Mouse (Mus musculus): ENCODE data around the gene Atg4a-ps. TPM values are rescaled to one million over a fixed set of nuclear protein-coding genes. Genes with fewer than 3 reads are reported as not detected.
"Not testable (repeated sequence)": the region's sequence is repeated elsewhere in the genome, so short reads cannot be mapped to it uniquely, and the experiment has no call there.

Gene Atg4a-ps
- 1 to 10 TPM in 1 of 2 experiments, under 1 TPM in 1; 0.17 to 2.9 TPM for total RNA-seq (2021)
- long read RNA-seq, experiment 1, result 0 reads
- long read RNA-seq, experiment 2, result 0 reads

DNA sequence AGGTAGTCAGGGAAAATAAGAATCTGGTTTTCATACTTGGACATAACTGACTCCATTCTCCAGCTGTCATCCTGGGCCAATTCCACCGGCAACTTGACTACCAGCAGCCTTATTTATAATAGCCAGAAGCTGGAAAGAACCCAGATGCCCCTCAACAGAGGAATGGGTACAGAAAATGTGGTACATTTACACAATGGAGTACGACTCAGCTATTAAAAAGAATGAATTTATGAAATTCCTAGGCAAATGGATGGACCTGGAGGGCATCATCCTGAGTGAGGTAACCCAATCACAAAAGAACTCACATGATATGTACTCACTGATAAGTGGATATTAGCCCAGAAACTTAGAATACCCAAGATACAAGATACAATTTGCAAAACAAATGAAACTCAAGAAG lies at the start of gene Atg4a-ps:
Atg4a-ps (minus strand) TSS at position 101 of the 400 bp plus-strand sequence.
- DNase-seq (ENCODE audit: low spot score in 2 of 2), result not testable (repeated sequence)

DNA sequence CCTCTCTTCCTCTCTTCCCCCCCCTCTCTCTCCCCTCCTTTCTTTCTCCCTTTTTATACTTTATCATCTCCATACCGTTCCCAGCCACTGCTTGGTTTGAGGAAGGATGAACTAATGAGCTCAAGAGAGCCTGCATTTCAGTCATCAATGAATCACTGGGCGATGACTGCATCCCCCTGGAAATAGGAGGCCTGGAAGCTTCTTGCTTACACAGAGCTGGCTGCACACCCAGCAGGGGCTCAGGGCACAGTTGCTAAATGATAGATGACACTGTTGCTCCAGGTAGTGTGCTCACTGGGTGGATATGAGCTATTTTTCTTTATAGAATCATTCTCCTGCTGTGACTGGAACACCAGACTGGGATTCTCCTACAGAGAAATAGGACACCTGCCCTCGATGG lies 49.7 kb upstream of the Atg4a-ps start:
- DNase-seq (ENCODE audit: low spot score in 2 of 2), result no peak

DNA sequence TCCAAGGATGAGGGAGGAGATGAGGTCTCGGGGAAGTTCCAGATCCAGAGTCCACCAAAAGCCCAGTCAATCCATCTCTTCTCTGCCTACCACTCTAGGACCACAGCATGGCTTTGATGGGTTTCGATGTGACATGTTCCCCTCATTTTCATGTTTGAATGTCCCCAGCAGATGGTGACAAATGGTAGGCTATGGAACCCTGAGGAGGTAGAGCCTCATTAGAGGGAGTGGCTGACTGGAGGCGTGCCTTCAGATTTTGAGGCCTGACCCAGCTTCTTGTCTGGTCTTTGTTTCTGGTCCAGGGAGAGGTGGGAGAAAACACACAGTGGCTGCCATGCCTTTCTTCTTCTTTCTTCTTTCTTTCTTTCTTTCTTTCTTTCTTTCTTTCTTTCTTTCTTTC lies 44.6 kb upstream of the Atg4a-ps start:
- DNase-seq (ENCODE audit: low spot score in 2 of 2), result no peak

DNA sequence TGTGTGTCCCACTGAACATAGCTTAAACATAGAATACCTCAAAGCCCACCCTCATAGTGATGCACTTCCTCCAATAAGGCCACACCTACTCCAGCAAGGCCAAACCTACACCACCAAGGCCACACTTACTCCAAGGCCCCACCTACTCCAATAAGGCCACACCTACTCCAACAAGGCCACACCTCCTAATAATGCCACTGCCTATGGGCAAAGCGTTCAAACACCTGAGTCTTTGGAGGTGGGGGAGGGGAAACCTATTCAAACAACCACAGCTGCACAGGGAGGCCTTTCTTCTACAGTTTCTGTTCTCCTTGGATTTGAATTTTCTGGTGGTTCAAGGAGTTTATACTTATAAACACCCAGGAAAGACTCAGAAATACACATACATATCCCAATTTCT lies 43.2 kb upstream of the Atg4a-ps start:
- no peak for DNase-seq (ENCODE audit: low spot score in 2 of 2)

DNA sequence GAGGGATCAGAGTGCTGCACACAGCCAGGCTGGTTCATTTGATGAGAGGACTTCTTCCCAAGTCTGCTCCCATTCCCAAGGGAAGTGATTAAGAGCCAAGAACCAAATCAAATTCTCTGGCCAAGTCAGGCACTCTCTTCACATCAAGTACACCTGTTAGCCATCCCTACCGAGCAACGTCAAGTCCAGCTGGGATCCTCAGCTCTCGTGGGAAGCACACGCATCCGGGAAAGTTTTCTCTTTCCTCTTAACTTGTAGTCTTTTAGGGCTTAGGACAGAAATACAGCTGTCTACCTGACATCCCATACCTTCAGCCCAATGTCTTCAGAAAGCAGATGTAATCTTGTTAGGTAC lies 38.1 kb upstream of the Atg4a-ps start:
- no peak for DNase-seq (ENCODE audit: low spot score in 2 of 2)

DNA sequence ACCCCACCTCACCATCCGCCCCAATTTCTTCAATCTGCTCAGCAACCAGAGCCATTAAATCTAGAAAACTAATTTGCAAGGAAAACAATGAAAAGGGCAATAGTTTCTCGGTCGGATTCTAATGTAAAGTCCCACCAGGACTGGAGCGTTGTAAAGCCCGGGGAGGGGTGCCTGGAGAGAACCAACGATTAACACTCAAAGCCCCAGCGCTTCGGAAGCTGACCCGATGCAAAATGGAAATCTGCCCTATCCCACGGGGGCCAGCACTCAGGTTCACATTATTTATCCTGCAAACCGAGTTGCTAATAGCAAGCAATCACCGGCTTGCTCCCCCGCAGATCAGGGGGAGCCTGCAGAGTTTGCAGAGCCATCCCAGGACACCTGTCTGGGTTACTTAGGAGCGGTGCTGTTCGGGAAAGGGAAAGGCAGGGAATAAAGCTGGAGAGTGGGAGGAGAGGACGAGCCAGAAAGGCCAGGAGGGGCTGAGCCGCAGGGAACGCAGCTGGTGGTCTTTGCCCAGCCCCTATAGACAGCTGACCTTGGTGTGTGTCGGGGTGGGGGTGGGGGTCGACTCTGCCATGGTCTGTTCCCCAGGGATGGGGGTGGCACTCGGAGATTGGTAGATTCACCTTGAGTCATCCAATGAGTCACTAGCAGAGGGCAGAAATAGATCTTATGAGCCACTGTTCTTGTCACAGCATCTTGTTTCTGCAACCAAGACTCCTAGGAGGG lies 37.5 kb upstream of the Atg4a-ps start:
- DNase-seq (ENCODE audit: low spot score in 2 of 2), result no peak

DNA sequence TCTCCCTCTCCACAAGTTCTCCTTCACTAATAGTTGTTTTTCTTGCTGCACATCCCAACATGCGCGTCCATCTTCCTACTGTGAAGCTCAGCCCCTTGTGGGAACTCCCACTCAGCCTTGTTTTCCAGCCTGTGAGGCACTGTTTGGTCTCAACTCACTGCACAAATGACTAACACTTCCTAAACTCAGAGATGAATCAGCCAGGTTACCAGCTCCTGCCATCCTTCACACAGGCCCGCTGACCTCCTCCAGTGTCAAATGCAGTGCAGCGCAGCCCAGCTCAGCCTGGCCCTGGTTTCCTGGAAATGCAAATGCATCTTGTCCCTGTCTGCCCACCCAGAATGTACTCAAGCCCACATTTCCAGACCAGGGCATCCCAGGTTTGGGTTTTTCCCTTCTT lies 36.6 kb upstream of the Atg4a-ps start:
- DNase-seq (ENCODE audit: low spot score in 2 of 2), result no peak

DNA sequence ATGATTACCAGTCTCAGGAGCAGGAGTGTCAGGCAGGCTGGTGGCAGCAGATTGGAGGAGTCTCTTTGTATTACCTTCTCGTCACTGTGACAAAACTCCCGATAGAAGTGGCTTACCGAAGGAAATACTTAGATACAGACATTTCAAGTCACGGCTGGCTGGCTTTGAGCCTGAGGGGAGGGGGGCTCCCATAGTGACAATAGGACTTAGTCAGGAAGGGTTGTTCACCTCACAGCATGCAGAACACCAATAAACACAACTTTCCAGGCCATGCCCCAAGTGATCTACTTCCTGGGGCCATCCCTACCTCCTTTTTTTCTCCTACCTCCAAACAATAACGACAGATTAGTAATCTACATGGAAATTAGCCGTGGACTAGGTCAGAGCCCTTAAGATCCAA lies 32.9 kb upstream of the Atg4a-ps start:
- no peak for DNase-seq (ENCODE audit: low spot score in 2 of 2)

DNA sequence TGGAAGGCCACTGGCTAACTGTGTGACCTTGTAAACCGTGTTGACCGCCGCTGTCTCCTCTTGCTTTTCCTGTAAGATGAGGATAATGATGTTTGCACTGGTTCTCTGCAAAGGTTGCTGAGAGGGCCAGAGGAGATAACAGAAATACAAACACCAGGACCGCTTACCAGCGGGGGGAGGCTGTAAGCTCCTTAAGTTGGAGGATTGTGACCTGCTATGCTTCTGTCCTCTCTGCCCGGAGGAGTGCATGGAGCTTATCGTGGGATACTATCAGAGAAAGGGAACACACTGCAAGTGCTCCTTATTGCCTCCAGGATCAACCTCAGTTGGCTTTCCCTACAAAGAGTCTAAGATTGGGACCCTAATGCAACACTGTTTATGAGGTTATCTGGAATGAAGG lies 26.8 kb upstream of the Atg4a-ps start:
- DNase-seq (ENCODE audit: low spot score in 2 of 2), result no peak

DNA sequence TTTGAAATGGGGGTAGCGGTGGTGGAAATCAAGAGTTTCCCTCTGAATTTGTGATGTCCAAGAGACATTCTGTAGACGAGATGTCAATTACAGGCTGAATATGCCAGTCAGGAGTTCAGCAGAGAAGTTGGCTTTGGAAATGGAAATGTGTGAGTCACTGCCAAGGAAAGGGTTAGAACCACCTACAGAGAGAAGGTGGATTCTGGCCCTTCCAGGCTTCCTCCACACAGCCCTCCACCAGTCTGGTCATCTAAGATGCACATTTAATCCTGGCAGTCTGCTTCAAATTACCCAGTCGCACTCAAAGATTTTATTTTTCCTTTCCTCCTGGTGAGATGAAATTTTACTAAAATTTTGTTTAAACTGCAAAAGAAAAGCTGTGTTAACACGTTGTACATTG lies 26.2 kb upstream of the Atg4a-ps start:
- no peak for DNase-seq (ENCODE audit: low spot score in 2 of 2)

DNA sequence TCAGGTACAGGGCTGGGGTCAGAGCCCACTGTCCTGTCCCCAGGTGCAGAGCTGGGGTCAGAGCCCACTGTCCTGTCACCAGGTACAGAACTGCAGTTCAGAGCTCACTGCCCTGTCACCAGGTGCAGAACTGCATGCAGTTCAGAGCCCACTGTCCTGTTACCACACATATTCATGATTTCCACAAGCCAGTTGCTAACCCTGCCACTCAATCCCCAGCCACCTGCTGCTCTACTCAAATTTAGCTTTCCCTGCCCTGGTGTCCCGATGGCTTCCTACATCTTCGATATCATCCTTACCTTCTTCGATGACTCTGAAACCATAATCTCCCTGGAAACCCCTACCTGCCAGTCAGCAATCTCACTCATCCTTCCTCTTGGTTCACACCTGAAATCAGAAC lies 17.5 kb upstream of the Atg4a-ps start:
- no peak for DNase-seq (ENCODE audit: low spot score in 2 of 2)

DNA sequence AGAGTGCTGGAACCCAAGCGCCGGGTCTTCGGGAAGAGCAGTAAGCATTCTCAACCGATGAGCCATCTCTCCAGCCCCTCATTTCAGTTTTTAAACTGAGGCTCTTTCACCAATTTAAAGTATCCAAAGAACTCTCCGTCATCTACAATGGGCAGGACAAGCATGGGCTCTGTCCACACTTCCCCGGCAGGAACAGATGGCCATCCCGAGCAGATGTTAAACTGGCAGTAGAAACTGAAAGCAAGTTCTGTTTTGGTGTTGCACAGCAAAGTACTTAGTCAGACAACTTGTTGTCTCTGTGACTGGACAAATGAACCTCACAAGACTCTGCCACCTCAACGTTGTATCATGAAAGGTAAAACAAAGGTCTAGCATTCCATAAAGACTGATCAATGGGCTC lies 15.8 kb upstream of the Atg4a-ps start:
- DNase-seq (ENCODE audit: low spot score in 2 of 2), result no peak

DNA sequence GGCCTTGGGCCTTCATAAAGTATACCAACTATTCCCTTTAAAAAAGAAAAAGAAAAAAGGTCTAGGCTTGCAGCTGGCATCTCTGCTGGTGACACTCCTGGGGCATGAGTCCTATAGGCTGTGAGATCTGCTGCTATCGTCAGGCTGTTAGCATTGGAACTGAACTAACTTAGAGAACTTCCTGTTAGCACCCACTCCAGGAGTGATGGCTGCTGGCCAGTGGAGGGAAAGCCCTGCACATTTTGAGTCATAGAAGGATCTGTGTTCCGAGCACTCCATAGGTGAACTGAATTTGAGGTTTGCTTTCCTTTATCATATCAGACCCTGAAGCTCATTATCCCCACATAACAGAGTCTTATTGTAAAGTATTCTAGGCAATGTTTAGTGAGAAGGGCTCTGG lies 14.1 kb upstream of the Atg4a-ps start:
- DNase-seq (ENCODE audit: low spot score in 2 of 2), result no peak

DNA sequence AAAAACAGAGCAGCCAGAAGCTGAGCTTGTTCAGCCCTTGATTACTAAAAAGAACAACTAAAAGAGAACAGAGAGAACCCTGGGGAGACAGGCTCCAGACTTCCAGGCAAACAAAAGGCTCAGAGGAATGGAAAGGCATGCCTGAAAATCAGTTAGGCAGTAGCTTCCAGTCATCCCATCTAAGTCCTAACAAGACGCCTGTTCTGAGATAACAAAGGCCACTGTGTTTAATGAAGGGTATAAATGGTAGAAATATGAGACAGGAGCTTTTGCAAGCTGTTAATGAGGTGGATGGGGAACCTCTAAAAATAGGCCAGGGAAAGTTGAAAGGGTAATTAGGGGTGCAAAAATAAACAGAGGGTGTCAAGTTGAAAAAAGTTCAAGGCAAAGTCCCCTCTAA lies 4.5 kb upstream of the Atg4a-ps start:
- no peak for DNase-seq (ENCODE audit: low spot score in 2 of 2)

DNA sequence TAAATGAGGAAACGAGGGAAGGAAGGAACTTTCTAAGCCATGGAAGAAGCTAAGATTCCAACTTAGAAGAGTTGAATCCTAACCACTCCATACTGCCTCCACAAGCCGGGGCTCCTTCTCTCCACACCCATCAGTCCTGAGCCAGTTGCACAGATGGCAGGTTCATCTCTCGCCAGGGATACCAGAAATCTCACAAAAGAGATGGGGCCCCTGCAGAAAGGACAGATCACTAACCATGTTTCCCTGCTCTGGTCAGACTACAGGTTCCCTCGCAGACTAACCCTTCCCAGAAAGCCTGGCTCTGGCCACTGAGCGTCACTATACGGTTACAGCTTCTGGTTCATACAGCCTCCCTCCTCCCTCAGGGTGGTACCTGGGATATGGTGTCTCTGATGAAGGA lies 3.8 kb upstream of the Atg4a-ps start:
- DNase-seq (ENCODE audit: low spot score in 2 of 2), result no peak

DNA sequence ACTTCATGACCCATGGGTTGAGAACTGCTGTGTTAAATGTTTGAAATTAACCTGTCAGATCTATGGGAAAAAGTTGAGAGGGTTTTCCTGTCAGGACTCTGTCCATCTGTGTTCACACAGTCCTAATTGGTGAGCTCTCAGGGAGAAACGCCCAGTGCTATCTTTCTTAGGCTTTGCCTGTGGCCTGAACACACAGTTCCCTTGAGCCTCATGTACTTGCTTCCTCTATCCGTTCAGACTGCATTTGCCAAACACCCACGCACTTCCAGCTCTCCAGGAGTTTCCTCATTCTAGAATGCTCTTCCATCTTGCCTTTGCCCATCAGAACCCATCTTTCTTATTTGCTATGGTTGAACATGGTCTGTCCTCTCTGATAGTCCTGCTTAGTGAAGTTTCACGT lies 2.6 kb upstream of the Atg4a-ps start:
- DNase-seq (ENCODE audit: low spot score in 2 of 2), result no peak

DNA sequence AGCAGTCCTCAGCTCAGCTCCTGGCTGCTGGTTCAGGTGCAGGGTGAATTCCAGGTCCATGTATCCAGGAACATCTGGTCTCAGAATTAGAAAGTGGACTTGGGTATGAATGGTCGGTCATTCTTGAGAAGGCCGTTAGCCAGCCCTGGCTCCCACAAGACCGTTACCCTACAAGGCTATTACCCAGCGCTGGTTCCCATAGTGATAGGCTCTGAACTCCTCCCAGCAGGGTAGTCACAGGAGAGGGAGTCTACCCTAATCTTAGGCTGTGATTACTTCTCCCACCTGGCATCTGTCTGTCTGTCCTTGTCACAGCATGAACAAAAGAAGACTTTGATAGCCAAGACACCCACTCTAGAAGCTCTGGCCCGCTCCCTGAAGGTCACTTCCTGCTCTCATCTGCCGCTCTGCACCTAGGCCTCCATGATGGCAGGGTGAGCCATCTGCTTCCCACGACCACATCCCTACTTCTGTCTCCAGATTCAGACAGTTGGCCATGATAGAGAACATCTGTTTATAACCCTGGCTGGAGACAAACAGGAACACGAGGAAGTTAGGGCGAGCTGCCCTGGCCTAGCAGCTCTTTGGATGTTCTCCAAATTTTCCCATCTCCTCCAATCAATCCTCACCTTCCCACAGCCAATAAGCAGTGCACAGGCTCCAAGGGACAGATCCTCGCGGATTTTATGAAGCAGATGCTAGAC lies 1.4 kb upstream of the Atg4a-ps start:
- DNase-seq (ENCODE audit: low spot score in 2 of 2), result no peak

DNA sequence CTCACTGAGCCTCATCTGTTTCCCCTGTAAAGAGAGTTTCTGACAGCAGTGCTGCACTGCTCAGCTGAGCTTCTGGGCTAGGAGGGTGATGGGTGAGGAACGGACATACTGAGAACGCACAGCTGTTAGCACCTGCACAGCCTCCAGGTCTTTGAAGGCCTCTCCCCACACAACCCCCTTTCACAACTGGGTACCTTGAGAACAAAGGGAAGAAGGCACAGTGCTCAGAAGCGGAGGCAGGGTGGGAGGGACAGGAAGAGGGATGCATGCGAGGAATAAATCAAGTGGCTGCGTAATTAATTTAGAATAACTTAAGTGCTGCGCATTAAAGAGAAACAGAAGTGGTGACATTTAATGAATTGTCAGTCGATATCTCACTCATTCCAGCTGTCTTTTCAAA lies 4.6 kb downstream of the Atg4a-ps start:
- DNase-seq (ENCODE audit: low spot score in 2 of 2), result no peak

DNA sequence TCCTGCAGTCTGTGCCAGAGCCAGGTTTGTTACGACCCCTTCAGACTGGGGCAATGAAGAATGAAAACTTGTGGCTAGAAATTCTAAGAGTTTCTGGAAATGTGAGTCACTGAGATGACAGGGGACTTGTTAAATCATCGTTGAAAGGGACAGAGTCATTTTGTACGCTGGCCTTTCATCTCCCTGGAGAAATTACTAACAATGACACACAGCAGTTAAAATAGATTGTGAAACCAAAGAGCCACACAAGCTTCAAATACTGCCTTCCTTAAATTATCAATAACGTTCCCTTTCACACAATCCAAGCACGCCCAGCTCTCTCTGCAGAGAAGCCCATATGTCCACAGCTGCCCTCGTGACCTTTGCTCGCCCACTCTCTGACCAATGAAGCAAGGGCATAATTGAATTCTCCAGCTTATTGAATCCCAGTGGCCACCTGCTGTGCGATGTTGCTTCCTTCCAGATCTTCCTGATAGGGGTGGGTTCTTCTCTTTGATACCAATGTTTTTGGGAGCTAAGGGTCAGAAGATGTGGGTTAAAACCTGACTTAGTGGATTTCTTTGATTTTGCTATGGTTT lies 5.6 kb downstream of the Atg4a-ps start:
- DNase-seq (ENCODE audit: low spot score in 2 of 2), result no peak

DNA sequence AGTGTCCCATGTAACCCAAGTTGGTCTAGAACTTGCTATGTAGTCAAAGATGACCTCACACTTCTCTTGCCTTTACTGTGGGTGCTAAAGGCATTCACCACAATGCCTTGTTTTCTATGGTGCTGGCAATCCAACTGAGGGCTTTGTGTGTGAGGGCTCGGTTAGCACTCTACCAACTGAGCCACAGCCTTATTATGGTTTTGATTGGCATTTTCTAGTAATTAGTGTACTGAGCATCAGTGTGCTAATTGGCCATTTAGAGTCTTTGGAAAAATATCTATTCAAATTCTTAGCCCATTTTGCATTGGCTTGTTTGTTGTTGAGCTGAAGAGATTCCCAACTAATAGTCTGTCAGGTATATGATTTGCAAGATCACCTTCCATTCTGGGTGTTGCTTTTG lies 8.2 kb downstream of the Atg4a-ps start:
- DNase-seq (ENCODE audit: low spot score in 2 of 2), result no peak

DNA sequence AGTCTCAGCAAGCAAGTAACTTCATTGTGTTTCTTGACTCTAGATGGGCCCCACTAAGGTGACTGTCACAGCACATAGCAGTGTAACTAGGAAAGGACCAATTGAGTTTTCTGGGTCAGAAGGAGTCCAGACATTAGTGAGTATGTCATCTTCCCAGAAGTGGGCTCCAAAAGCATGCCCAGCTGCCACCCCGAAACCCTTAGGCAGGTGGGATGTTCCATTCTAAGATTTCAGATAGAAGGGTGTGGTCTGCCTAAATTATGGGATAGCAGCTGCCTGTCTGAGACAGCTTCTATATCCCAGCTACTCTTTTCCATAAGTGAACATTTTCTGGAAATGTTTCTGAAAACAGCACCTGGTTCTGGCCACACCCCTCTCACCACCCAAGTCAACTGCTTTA lies 11.6 kb downstream of the Atg4a-ps start:
- DNase-seq (ENCODE audit: low spot score in 2 of 2), result no peak

DNA sequence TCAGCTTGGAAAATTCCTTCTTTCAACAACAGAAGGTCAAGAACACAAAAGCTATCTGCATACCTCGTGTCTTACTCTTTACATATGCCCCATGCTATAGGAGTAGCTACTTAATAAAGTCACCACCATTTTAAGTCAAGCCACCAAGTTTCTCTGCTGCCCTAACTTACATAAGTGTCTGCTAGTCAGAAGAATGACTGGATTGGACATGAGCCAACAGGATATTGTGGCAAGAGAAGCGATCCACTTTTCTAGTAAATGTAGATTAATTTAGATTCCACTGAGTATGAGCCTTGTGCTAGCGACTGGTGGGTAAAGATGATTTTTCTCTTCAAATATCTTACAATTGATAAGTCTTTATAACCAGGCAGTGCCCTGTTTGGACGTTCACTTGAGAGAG lies 12.0 kb downstream of the Atg4a-ps start:
- DNase-seq (ENCODE audit: low spot score in 2 of 2), result no peak

DNA sequence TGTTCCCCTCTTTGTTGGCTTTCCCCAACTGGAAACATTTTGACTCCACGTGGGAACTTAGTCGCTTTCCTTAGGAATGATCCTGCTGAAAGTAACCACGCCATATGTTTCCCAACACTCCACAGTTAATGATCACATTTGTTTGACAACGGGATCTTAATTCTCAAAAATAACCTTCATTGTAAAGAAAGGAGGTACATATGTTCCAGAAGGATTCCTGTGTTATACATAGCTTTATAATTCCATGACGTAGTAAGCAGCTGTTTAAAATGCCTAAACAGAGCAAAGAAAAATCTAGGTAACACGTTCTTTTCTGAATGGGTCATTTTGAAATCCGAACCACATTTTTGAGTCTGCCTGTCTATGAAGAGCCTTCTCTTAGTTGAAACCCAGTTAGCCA lies 12.7 kb downstream of the Atg4a-ps start:
- no peak for DNase-seq (ENCODE audit: low spot score in 2 of 2)
